Comparison of ENCODE assay signal across 12 mouse cellular contexts in the genomic region with DNA sequence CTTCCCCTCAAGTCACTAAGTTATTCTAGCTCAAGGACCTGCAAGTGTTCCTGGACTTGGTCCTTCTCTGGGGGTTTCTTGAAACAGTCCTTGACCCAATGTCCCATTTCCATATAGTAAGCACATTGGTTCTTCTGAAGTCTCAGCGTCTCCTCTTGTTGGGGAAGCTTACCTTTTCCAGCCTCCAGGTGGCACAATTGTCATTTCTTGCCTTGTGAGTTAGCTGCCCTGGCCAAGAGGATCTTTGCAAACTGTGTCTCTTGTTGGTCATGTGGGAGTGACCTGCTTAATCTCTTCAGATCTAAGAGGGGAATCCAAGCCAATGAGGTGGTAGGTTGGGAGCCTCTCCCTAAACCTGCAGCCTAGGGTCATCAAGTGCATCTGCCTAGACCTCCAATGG. TPM values are rescaled to one million over a fixed set of nuclear protein-coding genes. Genes with fewer than 3 reads are reported as not detected.
DNase-seq lines count a peak whose midpoint lies in the region; ATAC-seq and TF ChIP-seq lines count a peak whose summit lies in the region.
"Had no signal": no experiment of that assay in that cellular context is flagged by ENCODE, and none has a peak within 500 bp of the region (broad histone marks: within the 10 kb centered on the region; RNA-seq: fewer than 3 reads in every experiment).

No protein-coding gene starts in this region.

- no peaks in the 10 kb centered on the region for H3K27me3 ChIP-seq in cerebellum, adult 2 months (ENCODE audit: control insufficient read depth, insufficient read depth, low read length)
- H3K27me3 ChIP-seq in embryonic facial prominence, embryonic 14.5 days (replicated peaks; ENCODE audit: control insufficient read depth, insufficient read depth, low read length): no peaks in the 10 kb centered on the region
- H3K27me3 ChIP-seq: embryonic facial prominence, embryonic 15.5 days; hindbrain, embryonic 15.5 days; midbrain, embryonic 12.5 days had no signal

- H3K9me3 ChIP-seq in embryonic facial prominence, embryonic 14.5 days (ENCODE audit: control insufficient read depth, low read length): peaks cover 4% of the 10 kb centered on the region; the same call in 1 of the 2 replicates
- H3K9me3 ChIP-seq: embryonic facial prominence, embryonic 15.5 days; G1E; hindbrain, embryonic 15.5 days had no signal

- 11% methylated on average over 1 of the region's 1 CpGs for WGBS in cerebellum, adult 2 months
- 11% methylated on average over 1 of the region's 1 CpGs for WGBS in lung, adult 2 months
- 3% methylated on average over 1 of the region's 1 CpGs for WGBS in embryonic facial prominence, embryonic 14.5 days

- no peak overlapping the region for H3K4me2 ChIP-seq in embryonic facial prominence, embryonic 14.5 days (ENCODE audit: low read depth, low read length)
- H3K4me2 ChIP-seq: embryonic facial prominence, embryonic 15.5 days; hindbrain, embryonic 15.5 days; midbrain, embryonic 12.5 days had no signal

- no peak for TF ChIP-seq POLR2A in cerebellum, adult 2 months (IDR thresholded peaks at IDR 0.05; ENCODE audit: borderline replicate concordance, insufficient read depth, low read length)
- TF ChIP-seq POLR2A in lung, adult 2 months (IDR thresholded peaks at IDR 0.05; ENCODE audit: borderline replicate concordance, extremely low read depth, low read depth, low read length): no peak

- no peaks in the 10 kb centered on the region for H3K36me3 ChIP-seq in embryonic facial prominence, embryonic 14.5 days (ENCODE audit: control insufficient read depth, insufficient read depth, low read length)
- H3K36me3 ChIP-seq: embryonic facial prominence, embryonic 15.5 days; G1E; hindbrain, embryonic 15.5 days; midbrain, embryonic 12.5 days had no signal

- DNase-seq in cerebellum, postnatal 10 days: peak; percentile 26 to 31
- no peak for DNase-seq in cerebellum, adult 2 months
- peak; percentile 7 for DNase-seq in lung, postnatal 10 days
- DNase-seq in lung, adult 2 months: no peak
- peak; percentile 19 for DNase-seq in embryonic facial prominence, embryonic 14.5 days (ENCODE audit: low spot score)
- peak; percentile 47 for DNase-seq in retina, postnatal 7 days (ENCODE audit: low read depth, low spot score)
- no peak for DNase-seq in cerebellum, postnatal 25 days
- DNase-seq in cerebellum, adult 9-11 months: no peak

- H3K4me1 ChIP-seq in cerebellum, adult 2 months (ENCODE audit: control insufficient read depth, insufficient read depth, low read length): no peaks in the 10 kb centered on the region
- no peaks in the 10 kb centered on the region for H3K4me1 ChIP-seq in lung, adult 2 months (ENCODE audit: control insufficient read depth, insufficient read depth, low read length)
- H3K4me1 ChIP-seq in embryonic facial prominence, embryonic 14.5 days (ENCODE audit: control insufficient read depth, insufficient read depth, low read length): no peaks in the 10 kb centered on the region
- H3K4me1 ChIP-seq: embryonic facial prominence, embryonic 15.5 days; hindbrain, embryonic 15.5 days; midbrain, embryonic 12.5 days had no signal

- no peak for ATAC-seq in embryonic facial prominence, embryonic 14.5 days (ENCODE audit: low read depth)

- no peak overlapping the region for H3K4me3 ChIP-seq in cerebellum, adult 2 months (replicated peaks; ENCODE audit: insufficient read depth, low read depth, low read length)
- H3K4me3 ChIP-seq in lung, adult 2 months (replicated peaks; ENCODE audit: extremely low read depth, low read depth, low read length): no peak overlapping the region
- H3K4me3 ChIP-seq in embryonic facial prominence, embryonic 14.5 days (ENCODE audit: low read depth, low read length): no peak overlapping the region
- H3K4me3 ChIP-seq: embryonic facial prominence, embryonic 15.5 days; hindbrain, embryonic 15.5 days; midbrain, embryonic 12.5 days had no signal

- no peak for TF ChIP-seq CTCF in cerebellum, adult 2 months (IDR thresholded peaks at IDR 0.05; ENCODE audit: borderline replicate concordance, insufficient read depth, low read depth, low read length)
- no peak for TF ChIP-seq CTCF in lung, adult 2 months (IDR thresholded peaks at IDR 0.05; ENCODE audit: insufficient read depth, low read length)

- H3K27ac ChIP-seq in cerebellum, adult 2 months (ENCODE audit: insufficient read depth, low read length): no peak overlapping the region
- no peak overlapping the region for H3K27ac ChIP-seq in embryonic facial prominence, embryonic 14.5 days (replicated peaks; ENCODE audit: low read depth, low read length)
- H3K27ac ChIP-seq: embryonic facial prominence, embryonic 15.5 days; hindbrain, embryonic 15.5 days; midbrain, embryonic 12.5 days had no signal

- H3K9ac ChIP-seq in embryonic facial prominence, embryonic 14.5 days (ENCODE audit: low read depth, low read length): no peak overlapping the region
- H3K9ac ChIP-seq: embryonic facial prominence, embryonic 15.5 days; hindbrain, embryonic 15.5 days; midbrain, embryonic 12.5 days had no signal

RNA-seq across cellular contexts. Expression of a gene that starts 19.3 kb away (rescaled TPM):
- polyA plus RNA-seq in cerebellum, adult 2 months (2012; rRNA removed): 20.2 and 21.4 TPM in 2 replicates
- polyA plus RNA-seq in lung, adult 2 months (2012; rRNA removed): 4.8 and 7.5 TPM in 2 replicates
- 17.2 and 18.3 TPM in 2 replicates for polyA plus RNA-seq in embryonic facial prominence, embryonic 14.5 days (2014; fragmentation: Nextera tagmentation; extraction: Ambion mirVana)

RNA-seq across cellular contexts. Expression of a gene that starts 21.6 kb away (rescaled TPM):
- 2.2 and 3.0 TPM in 2 replicates for polyA plus RNA-seq in cerebellum, adult 2 months (2012; rRNA removed)
- 0.12 and 0.22 TPM in 2 replicates for polyA plus RNA-seq in lung, adult 2 months (2012; rRNA removed)
- polyA plus RNA-seq in embryonic facial prominence, embryonic 14.5 days (2014; fragmentation: Nextera tagmentation; extraction: Ambion mirVana): 3.6 and 3.8 TPM in 2 replicates
- polyA plus RNA-seq: G1E had no signal

RNA-seq across cellular contexts. Expression of a gene that starts 41.2 kb away (rescaled TPM):
- 7.7 and 8.1 TPM in 2 replicates for polyA plus RNA-seq in cerebellum, adult 2 months (2012; rRNA removed)
- 1.3 and 1.7 TPM in 2 replicates for polyA plus RNA-seq in lung, adult 2 months (2012; rRNA removed)
- 4.3 and 6.1 TPM in 2 replicates for polyA plus RNA-seq in embryonic facial prominence, embryonic 14.5 days (2014; fragmentation: Nextera tagmentation; extraction: Ambion mirVana)

RNA-seq across cellular contexts. Expression of a gene that starts 58.0 kb away (rescaled TPM):
- 5.3 and 5.5 TPM in 2 replicates for polyA plus RNA-seq in cerebellum, adult 2 months (2012; rRNA removed)
- 2.0 and 2.4 TPM in 2 replicates for polyA plus RNA-seq in lung, adult 2 months (2012; rRNA removed)
- 11.1 and 12.7 TPM in 2 replicates for polyA plus RNA-seq in embryonic facial prominence, embryonic 14.5 days (2014; fragmentation: Nextera tagmentation; extraction: Ambion mirVana)

Comparison
In these comparisons a context has a peak if more than half of its experiments do, and no peak if none do; other contexts are left out.
1. DNase-seq: peak in cerebellum, postnatal 10 days (2 of 2), lung, postnatal 10 days (single experiment), embryonic facial prominence, embryonic 14.5 days (single experiment) and retina, postnatal 7 days (single experiment); none in cerebellum, adult 2 months (0 of 2), lung, adult 2 months (single experiment), cerebellum, postnatal 25 days (0 of 2) and cerebellum, adult 9-11 months (single experiment).